Mouse (Mus musculus): Measurements from ENCODE around the gene Cd80.

Cd80 gene

GRCm38 (mm10) chr16:38522129-38523084, 67.0 kb downstream of the Cd80 start, which contains the start of gene Timmdc1:
Timmdc1 (minus strand) TSS chr16:38522663.
- DNase-seq (ENCODE audit: low spot score in 2 of 2): peak; percentile 89 to 92

DNA sequence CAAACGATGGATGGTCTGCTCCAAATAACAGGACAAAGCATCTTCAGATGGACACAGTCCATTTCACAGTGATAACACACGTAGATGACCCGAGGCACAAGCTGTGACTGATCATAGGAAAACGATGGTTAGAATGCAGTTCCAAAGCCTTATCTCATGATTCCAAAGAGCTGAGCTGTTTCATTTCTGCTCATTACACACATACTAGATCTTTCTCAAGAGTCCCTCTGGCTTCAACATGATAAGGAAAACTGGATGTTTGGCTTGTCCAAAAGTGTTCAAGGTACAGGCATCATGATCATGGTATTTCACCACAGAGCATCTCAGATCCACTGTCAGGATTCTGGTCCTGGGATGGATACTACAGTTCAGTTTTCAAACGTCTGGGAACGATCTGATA, 70.9 kb downstream of the Cd80 start:
- no peak for DNase-seq (ENCODE audit: low spot score in 2 of 2)

DNA sequence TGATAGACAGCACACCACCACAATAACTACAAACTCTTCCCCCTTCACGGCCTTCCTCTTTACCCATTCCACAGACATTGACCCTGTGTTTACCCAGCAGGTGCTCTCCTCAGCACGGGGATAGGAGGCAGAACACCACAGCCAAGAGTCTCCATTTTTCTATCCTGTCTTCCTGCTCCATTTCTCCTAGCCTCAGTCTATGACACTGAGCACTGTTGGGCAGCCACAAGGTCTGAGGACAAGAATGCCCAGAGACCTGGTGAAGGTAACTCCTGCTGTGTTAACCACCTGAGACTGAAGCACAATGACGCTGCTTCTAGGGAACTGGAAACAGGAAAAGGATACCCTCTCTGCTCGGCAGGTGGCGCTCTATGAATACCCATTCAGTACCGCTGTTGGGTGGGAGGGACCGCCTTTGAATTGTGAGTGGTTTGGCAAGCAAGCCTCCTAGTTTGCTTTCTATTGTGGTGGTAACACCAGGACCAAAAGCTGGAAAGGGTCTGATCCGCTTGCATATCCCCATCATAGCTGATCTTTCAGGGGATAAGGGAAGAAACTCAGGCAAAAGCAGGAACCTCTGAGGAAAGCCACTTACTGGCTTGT, 81.3 kb downstream of the Cd80 start:
- DNase-seq (ENCODE audit: low spot score in 2 of 2): peak; percentile 35 to 61

GRCm38 (mm10) chr16:38538716-38539380, 83.5 kb downstream of the Cd80 start:
- no peak for DNase-seq (ENCODE audit: low spot score in 2 of 2)

Measured in urinary bladder, adult 18-20 months (tissue).